Mouse (Mus musculus): ENCODE results near the gene Rgmb.

- TF ChIP-seq CTCF (IDR thresholded peaks at IDR 0.05; ENCODE audit: borderline replicate concordance, extremely low read depth, insufficient read depth, insufficient read length) = no peak
- no peak for TF ChIP-seq POLR2A (IDR thresholded peaks at IDR 0.05; ENCODE audit: borderline replicate concordance, extremely low read depth, insufficient read depth, insufficient read length, poor library complexity, severe bottlenecking)
These were observed 54.5 kb downstream of the Rgmb start for GRCm38 (mm10) chr17:15776349-15776748.
